Mouse (Mus musculus) olfactory bulb, adult 2 months (tissue): ENCODE measurements at regions not wholly inside any gene's neighbourhood (a gene's known extent, or its start where the extent isn't known, plus 50 kb on each side); places are given as distances from the start of the nearest gene placed in this dataset.

Source experiments
- CTCF ChIP-seq: fragments of 200-500 bp; IDR thresholded peaks from 2 replicates; pipeline ENCODE4 v1.5.1; 2012; ENCODE audit warnings: low read depth, mild to moderate bottlenecking, low read length, moderate library complexity; ENCODE audit not compliant: insufficient read depth
- POLR2A ChIP-seq: fragments of 200-500 bp; IDR thresholded peaks from 2 replicates; pipeline ENCODE4 v1.6.1; 2012; ENCODE audit warnings: mild to moderate bottlenecking, low read depth, low read length, moderate library complexity; ENCODE audit not compliant: insufficient read depth

DNA sequence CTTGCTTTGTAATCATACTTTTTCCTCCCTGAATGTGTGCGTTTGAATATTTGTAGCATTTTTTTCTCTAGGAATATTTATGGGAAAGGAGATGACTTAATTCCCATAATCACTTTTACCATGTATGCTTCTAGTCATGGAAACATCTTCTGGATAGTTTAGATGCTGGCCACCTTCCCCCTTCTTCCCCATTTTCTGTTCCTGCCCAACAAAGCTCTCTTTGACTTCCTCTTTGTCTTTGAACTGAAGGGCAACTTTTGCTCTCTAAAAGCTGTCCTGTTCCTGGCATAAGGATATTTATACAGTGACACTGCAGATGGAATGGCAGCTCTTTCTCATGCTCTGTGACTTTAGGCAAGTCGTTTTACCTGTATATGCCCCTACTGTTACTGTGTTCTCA is 370.2 kb upstream of the Pkn2 start:
- TF ChIP-seq POLR2A (no peak), CTCF (no peak)
